Mouse (Mus musculus): Measurements from ENCODE around the gene D6Ertd527e. TPM values are rescaled to one million over a fixed set of nuclear protein-coding genes. Genes with fewer than 3 reads are reported as not detected.

D6Ertd527e gene
- polyA plus RNA-seq, 1 experiment from 2014 or later, result 0.29 TPM

- WGBS, result 62% methylated on average over 6 of the region's 6 CpGs
Measured at GRCm38 (mm10) chr6:87123406-87123805, 18.9 kb downstream of the D6Ertd527e start.

GRCm38 (mm10) chr6:87123973-87124372 is 19.4 kb downstream of the D6Ertd527e start:
- TF ChIP-seq CTCF (IDR thresholded peaks at IDR 0.05; ENCODE audit: low read depth) (no peak), EP300 (optimal IDR thresholded peaks at IDR 0.05) (no peak)
- ATAC-seq (ENCODE audit: low FRiP score, low TSS enrichment), result no peak
- 65% methylated on average over 4 of the region's 4 CpGs for WGBS

More at GRCm38 (mm10) chr6:87123406-87123805, 18.9 kb downstream of the D6Ertd527e start:
- ATAC-seq (ENCODE audit: low FRiP score, low TSS enrichment), result peak; percentile 52; the same call in 1 of the 2 replicates
- no peaks in the 10 kb centered on the region for H3K36me3 ChIP-seq (ENCODE audit: control insufficient read depth, insufficient read depth, low read length)
- H3K4me3 ChIP-seq (ENCODE audit: low read depth, low read length), result no peak overlapping the region
- peak; percentile 58 for DNase-seq (ENCODE audit: low spot score)
- no peak overlapping the region for H3K4me2 ChIP-seq (replicated peaks; ENCODE audit: low read depth)
- no peak overlapping the region for H3K27ac ChIP-seq (replicated peaks)
- TF ChIP-seq EP300 (optimal IDR thresholded peaks at IDR 0.05), result no peak
- TF ChIP-seq CTCF (IDR thresholded peaks at IDR 0.05; ENCODE audit: low read depth), result no peak
- peaks cover 2% of the 10 kb centered on the region; the same call in 1 of the 2 replicates for H3K4me1 ChIP-seq (replicated peaks; ENCODE audit: control insufficient read depth, insufficient read depth)
- no peaks in the 10 kb centered on the region for H3K27me3 ChIP-seq (ENCODE audit: control insufficient read depth, insufficient read depth, low read length)
- H3K9me3 ChIP-seq (ENCODE audit: control insufficient read depth, low read length), result no peaks in the 10 kb centered on the region
- H3K9ac ChIP-seq (ENCODE audit: low read length), result no peak overlapping the region

GRCm38 (mm10) chr6:87127049-87127753 is 22.7 kb downstream of the D6Ertd527e start:
- peak; percentile 77 for ATAC-seq (ENCODE audit: low FRiP score, low TSS enrichment)
- TF ChIP-seq EP300 (optimal IDR thresholded peaks at IDR 0.05), result no peak
- no peak for TF ChIP-seq CTCF (IDR thresholded peaks at IDR 0.05; ENCODE audit: low read depth)
- H3K4me3 ChIP-seq (ENCODE audit: low read depth, low read length), result no peak overlapping the region
- no peak overlapping the region for H3K9ac ChIP-seq (ENCODE audit: low read length)
- 28% methylated on average over 8 of the region's 8 CpGs for WGBS
- peaks cover 2% of the 10 kb centered on the region; the same call in 1 of the 2 replicates for H3K4me1 ChIP-seq (replicated peaks; ENCODE audit: control insufficient read depth, insufficient read depth)
- H3K9me3 ChIP-seq (ENCODE audit: control insufficient read depth, low read length), result no peaks in the 10 kb centered on the region
- H3K27ac ChIP-seq (replicated peaks), result no peak overlapping the region
- no peaks in the 10 kb centered on the region for H3K36me3 ChIP-seq (ENCODE audit: control insufficient read depth, insufficient read depth, low read length)
- H3K4me2 ChIP-seq (replicated peaks; ENCODE audit: low read depth), result 0 out of 2 replicates have a peak overlapping the region, but pooled peaks have one; percentile 11
- DNase-seq (ENCODE audit: low spot score), result peak; percentile 48
- no peaks in the 10 kb centered on the region for H3K27me3 ChIP-seq (ENCODE audit: control insufficient read depth, insufficient read depth, low read length)

More at GRCm38 (mm10) chr6:87123973-87124372, 19.4 kb downstream of the D6Ertd527e start:
- H3K9ac ChIP-seq (ENCODE audit: low read length), result no peak overlapping the region
- no peak overlapping the region for H3K4me3 ChIP-seq (ENCODE audit: low read depth, low read length)
- no peak overlapping the region for H3K27ac ChIP-seq (replicated peaks)
- H3K4me2 ChIP-seq (replicated peaks; ENCODE audit: low read depth), result no peak overlapping the region
- H3K9me3 ChIP-seq (ENCODE audit: control insufficient read depth, low read length), result no peaks in the 10 kb centered on the region
- H3K27me3 ChIP-seq (ENCODE audit: control insufficient read depth, insufficient read depth, low read length), result no peaks in the 10 kb centered on the region
- DNase-seq (ENCODE audit: low spot score), result no peak
- peaks cover 2% of the 10 kb centered on the region; the same call in 1 of the 2 replicates for H3K4me1 ChIP-seq (replicated peaks; ENCODE audit: control insufficient read depth, insufficient read depth)
- H3K36me3 ChIP-seq (ENCODE audit: control insufficient read depth, insufficient read depth, low read length), result no peaks in the 10 kb centered on the region

GRCm38 (mm10) chr6:87129861-87130260 is 25.3 kb downstream of the D6Ertd527e start:
- ATAC-seq (ENCODE audit: low FRiP score, low TSS enrichment), result no peak
- 86% methylated on average over 8 of the region's 8 CpGs for WGBS

GRCm38 (mm10) chr6:87130628-87131027 is 26.1 kb downstream of the D6Ertd527e start:
- ATAC-seq (ENCODE audit: low FRiP score, low TSS enrichment), result no peak
- Histone ChIP-seq H3K4me3 (ENCODE audit: low read depth, low read length) (no peak overlapping the region), H3K4me1 (replicated peaks; ENCODE audit: control insufficient read depth, insufficient read depth) (peaks cover 2% of the 10 kb centered on the region; the same call in 1 of the 2 replicates)

More at GRCm38 (mm10) chr6:87129861-87130260, 25.3 kb downstream of the D6Ertd527e start:
- TF ChIP-seq EP300 (optimal IDR thresholded peaks at IDR 0.05), result no peak
- no peak for TF ChIP-seq CTCF (IDR thresholded peaks at IDR 0.05; ENCODE audit: low read depth)
- Histone ChIP-seq H3K27me3 (ENCODE audit: control insufficient read depth, insufficient read depth, low read length) (no peaks in the 10 kb centered on the region), H3K4me1 (replicated peaks; ENCODE audit: control insufficient read depth, insufficient read depth) (peaks cover 2% of the 10 kb centered on the region; the same call in 1 of the 2 replicates), H3K4me2 (replicated peaks; ENCODE audit: low read depth) (no peak overlapping the region), H3K4me3 (ENCODE audit: low read depth, low read length) (no peak overlapping the region), H3K36me3 (ENCODE audit: control insufficient read depth, insufficient read depth, low read length) (no peaks in the 10 kb centered on the region), H3K9ac (ENCODE audit: low read length) (no peak overlapping the region), H3K27ac (replicated peaks) (no peak overlapping the region), H3K9me3 (ENCODE audit: control insufficient read depth, low read length) (no peaks in the 10 kb centered on the region)
- DNase-seq (ENCODE audit: low spot score), result no peak

GRCm38 (mm10) chr6:87131078-87131477 is 26.5 kb downstream of the D6Ertd527e start:
- no peak overlapping the region for H3K27ac ChIP-seq (replicated peaks)
- TF ChIP-seq EP300 (optimal IDR thresholded peaks at IDR 0.05) (no peak), CTCF (IDR thresholded peaks at IDR 0.05; ENCODE audit: low read depth) (peak; percentile 40)
- H3K4me1 ChIP-seq (replicated peaks; ENCODE audit: control insufficient read depth, insufficient read depth), result peaks cover 2% of the 10 kb centered on the region; the same call in 1 of the 2 replicates
- DNase-seq (ENCODE audit: low spot score) (no peak), ATAC-seq (ENCODE audit: low FRiP score, low TSS enrichment) (no peak)
- no peak overlapping the region for H3K4me2 ChIP-seq (replicated peaks; ENCODE audit: low read depth)
- H3K27me3 ChIP-seq (ENCODE audit: control insufficient read depth, insufficient read depth, low read length), result no peaks in the 10 kb centered on the region
- 67% methylated on average over 1 of the region's 1 CpGs for WGBS
- H3K9me3 ChIP-seq (ENCODE audit: control insufficient read depth, low read length), result no peaks in the 10 kb centered on the region
- no peak overlapping the region for H3K9ac ChIP-seq (ENCODE audit: low read length)
- H3K4me3 ChIP-seq (ENCODE audit: low read depth, low read length), result no peak overlapping the region
- H3K36me3 ChIP-seq (ENCODE audit: control insufficient read depth, insufficient read depth, low read length), result 0 out of 2 replicates have a peak, but pooled peaks cover under 1% of the 10 kb centered on the region

More at GRCm38 (mm10) chr6:87130628-87131027, 26.1 kb downstream of the D6Ertd527e start:
- H3K9ac ChIP-seq (ENCODE audit: low read length), result no peak overlapping the region
- no peaks in the 10 kb centered on the region for H3K27me3 ChIP-seq (ENCODE audit: control insufficient read depth, insufficient read depth, low read length)
- TF ChIP-seq CTCF (IDR thresholded peaks at IDR 0.05; ENCODE audit: low read depth) (no peak), EP300 (optimal IDR thresholded peaks at IDR 0.05) (no peak)
- 97% methylated on average over 7 of the region's 7 CpGs for WGBS
- no peak overlapping the region for H3K27ac ChIP-seq (replicated peaks)
- no peaks in the 10 kb centered on the region for H3K9me3 ChIP-seq (ENCODE audit: control insufficient read depth, low read length)
- H3K36me3 ChIP-seq (ENCODE audit: control insufficient read depth, insufficient read depth, low read length), result no peaks in the 10 kb centered on the region
- H3K4me2 ChIP-seq (replicated peaks; ENCODE audit: low read depth), result no peak overlapping the region
- no peak for DNase-seq (ENCODE audit: low spot score)
